Mouse (Mus musculus): ENCODE results near the gene Ank3.

Ank3 gene

GRCm38 (mm10) chr10:69726265-69726664, 327.7 kb downstream of the Ank3 start:
- no peak for DNase-seq

GRCm38 (mm10) chr10:69726806-69727205, 328.2 kb downstream of the Ank3 start:
- peak; percentile 18 for DNase-seq

- no peak for DNase-seq
These were observed 330.3 kb downstream of the Ank3 start for GRCm38 (mm10) chr10:69728876-69729275.

- DNase-seq, result no peak
These were observed 331.8 kb downstream of the Ank3 start for GRCm38 (mm10) chr10:69730351-69730871.

GRCm38 (mm10) chr10:69731341-69731740, 332.8 kb downstream of the Ank3 start:
- DNase-seq, result no peak

- DNase-seq, result no peak
These were observed 333.3 kb downstream of the Ank3 start for GRCm38 (mm10) chr10:69731863-69732262.

GRCm38 (mm10) chr10:69736241-69736640, 337.7 kb downstream of the Ank3 start:
- DNase-seq, result no peak

GRCm38 (mm10) chr10:69738741-69739271, 340.2 kb downstream of the Ank3 start:
- DNase-seq, result peak; percentile 62

- DNase-seq, result no peak
These were observed 344.0 kb downstream of the Ank3 start for GRCm38 (mm10) chr10:69742528-69742927.

- no peak for DNase-seq
These were observed 345.6 kb downstream of the Ank3 start for GRCm38 (mm10) chr10:69744181-69744580.

- DNase-seq, result no peak
These were observed 346.3 kb downstream of the Ank3 start for GRCm38 (mm10) chr10:69744871-69745270.

GRCm38 (mm10) chr10:69746322-69746721, 347.7 kb downstream of the Ank3 start:
- DNase-seq, result no peak

GRCm38 (mm10) chr10:69746730-69747129, 348.2 kb downstream of the Ank3 start:
- no peak for DNase-seq

- DNase-seq, result no peak
These were observed 352.8 kb downstream of the Ank3 start for GRCm38 (mm10) chr10:69751416-69751815.

GRCm38 (mm10) chr10:69753464-69753863, 354.9 kb downstream of the Ank3 start:
- DNase-seq, result no peak

- DNase-seq, result no peak
These were observed 358.5 kb downstream of the Ank3 start for GRCm38 (mm10) chr10:69756956-69757672.

- DNase-seq, result no peak
These were observed 364.4 kb downstream of the Ank3 start for GRCm38 (mm10) chr10:69762977-69763376.

GRCm38 (mm10) chr10:69764402-69764801, 365.8 kb downstream of the Ank3 start:
- no peak for DNase-seq

- no peak for DNase-seq
These were observed 378.6 kb downstream of the Ank3 start for GRCm38 (mm10) chr10:69777065-69777645.

- DNase-seq, result no peak
These were observed 379.2 kb downstream of the Ank3 start for GRCm38 (mm10) chr10:69777736-69778135.

GRCm38 (mm10) chr10:69779246-69779645, 380.7 kb downstream of the Ank3 start:
- no peak for DNase-seq

- DNase-seq, result peak; percentile 68
These were observed 382.9 kb downstream of the Ank3 start for GRCm38 (mm10) chr10:69781491-69781890.

GRCm38 (mm10) chr10:69785235-69785634, 386.7 kb downstream of the Ank3 start:
- DNase-seq, result no peak

GRCm38 (mm10) chr10:69785692-69786091, 387.1 kb downstream of the Ank3 start:
- DNase-seq, result no peak
